Mouse (Mus musculus) limb, embryonic 14.5 days (tissue): ENCODE results near the gene Casc3. TPM values are rescaled to one million over a fixed set of nuclear protein-coding genes. Genes with fewer than 3 reads are reported as not detected.
A peak's percentile ranks its signal among the peaks of the same experiment; 100 is the strongest.

ENCODE experiments used
- ATAC-seq: fragments of 200-750 bp; cut with Nextera tagmentation; 2 replicates; pipeline ENCODE4 v1.8.0; 2017; ENCODE audit warnings: low read depth, moderate number of reproducible peaks, moderate TSS enrichment; ENCODE audit not compliant: low FRiP score
- DNase-seq: peaks from one replicate; pipeline ENCODE4 v3.0.0-alpha.2; 2015; ENCODE audit warnings: low spot score
- H3K27ac ChIP-seq: fragments of 300-500 bp; sonication (generic); replicated peaks from 2 replicates; pipeline ENCODE4 v1.5.1; 2014; ENCODE audit warnings: low read depth, mild to moderate bottlenecking, low read length, moderate library complexity, mixed read lengths
- H3K27me3 ChIP-seq: fragments of 300-500 bp; sonication (generic); 2 replicates; pipeline ENCODE4 v1.6.1; 2014; ENCODE audit warnings: low read length, mixed read lengths; ENCODE audit not compliant: control insufficient read depth, insufficient read depth
- H3K36me3 ChIP-seq: fragments of 300-500 bp; sonication (generic); 2 replicates; pipeline ENCODE4 v1.6.1; 2014; ENCODE audit warnings: mild to moderate bottlenecking, low read length, moderate library complexity, mixed read lengths; ENCODE audit not compliant: control insufficient read depth, insufficient read depth
- H3K4me1 ChIP-seq: fragments of 300-500 bp; sonication (generic); 2 replicates; pipeline ENCODE4 v1.6.1; 2014; ENCODE audit warnings: antibody characterized with exemption, low read length, mixed read lengths; ENCODE audit not compliant: control insufficient read depth, insufficient read depth
- H3K4me2 ChIP-seq: fragments of 300-500 bp; sonication (generic); replicated peaks from 2 replicates; pipeline ENCODE4 v1.6.1; 2014; ENCODE audit warnings: low read depth, mild to moderate bottlenecking, low read length, moderate library complexity; ENCODE audit not compliant: severe bottlenecking
- H3K4me3 ChIP-seq: fragments of 300-500 bp; sonication (generic); replicated peaks from 2 replicates; pipeline ENCODE4 v1.5.1; 2014; ENCODE audit warnings: low read length
- H3K9ac ChIP-seq: fragments of 300-500 bp; sonication (generic); 2 replicates; pipeline ENCODE4 v1.6.1; 2014; ENCODE audit warnings: mild to moderate bottlenecking, low read depth, low read length, moderate library complexity; ENCODE audit not compliant: severe bottlenecking
- H3K9me3 ChIP-seq: fragments of 300-500 bp; sonication (generic); 2 replicates; pipeline ENCODE4 v1.6.1; 2016; ENCODE audit warnings: low read length; ENCODE audit not compliant: control insufficient read depth
- POLR2A ChIP-seq: fragments of 200-500 bp; IDR thresholded peaks from 2 replicates; pipeline ENCODE4 v1.8.0; 2012; ENCODE audit warnings: inconsistent platforms, mild to moderate bottlenecking, moderate library complexity, borderline replicate concordance; ENCODE audit not compliant: insufficient read depth, insufficient read length; ENCODE audit errors: extremely low read depth
- WGBS: fragments of 180-500 bp; shearing (Covaris S2); extraction: QIAGEN DNeasy Blood & Tissue Kit; methylation state at CpG from one replicate; pipeline ENCODE4 v1.1.7; 2014; 5-methylcytosine and 5-hydroxymethylcytosine counted together
- polyA plus RNA-seq, 2 experiments: library from polyadenylated mRNA; depleted of rRNA in 1 of 2; stranded (reverse) in 1 of 2; unstranded in 1 of 2; fragments of >200 nt; fragmentation: Nextera tagmentation in 1 of 2; extraction: Ambion mirVana in 1 of 2; gene quantifications; 2 replicates each; pipeline versions ENCODE4 v1.2.1 to v1.2.3; 2012 to 2014

Casc3 gene
- polyA plus RNA-seq, 2 experiments = 34.1 to 52.4 TPM

DNA sequence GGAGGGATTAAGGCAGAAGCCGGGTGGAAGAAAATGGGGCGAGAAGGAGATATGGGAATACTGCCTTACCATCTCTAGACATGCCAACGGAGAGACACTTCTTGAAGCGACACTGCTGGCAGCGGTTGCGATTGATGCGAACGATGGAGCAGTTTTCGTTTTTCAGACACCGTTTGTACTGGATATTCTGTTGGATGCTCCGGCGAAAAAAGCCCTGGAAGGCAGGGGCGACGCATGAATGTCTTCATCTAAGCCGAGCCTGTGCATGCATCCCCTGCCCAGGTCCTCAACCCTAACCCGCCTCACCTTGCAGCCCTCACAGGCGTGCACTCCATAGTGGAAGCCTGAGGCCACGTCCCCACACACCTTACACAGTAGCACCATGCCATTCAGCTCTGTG is 33.6 kb upstream of the Casc3 start:
- DNase-seq (no peak), ATAC-seq (no peak)
- WGBS = 94% methylated on average over 18 of the region's 18 CpGs
- no peak for TF ChIP-seq POLR2A
- H3K4me1 ChIP-seq = peaks cover 53% of the 10 kb centered on the region
- peaks cover 40% of the 10 kb centered on the region for H3K36me3 ChIP-seq
- H3K27ac ChIP-seq = no peak overlapping the region
- no peak overlapping the region for H3K4me3 ChIP-seq
- no peaks in the 10 kb centered on the region for H3K27me3 ChIP-seq
- no peak overlapping the region for H3K4me2 ChIP-seq
- no peak overlapping the region for H3K9ac ChIP-seq
- no peaks in the 10 kb centered on the region for H3K9me3 ChIP-seq

DNA sequence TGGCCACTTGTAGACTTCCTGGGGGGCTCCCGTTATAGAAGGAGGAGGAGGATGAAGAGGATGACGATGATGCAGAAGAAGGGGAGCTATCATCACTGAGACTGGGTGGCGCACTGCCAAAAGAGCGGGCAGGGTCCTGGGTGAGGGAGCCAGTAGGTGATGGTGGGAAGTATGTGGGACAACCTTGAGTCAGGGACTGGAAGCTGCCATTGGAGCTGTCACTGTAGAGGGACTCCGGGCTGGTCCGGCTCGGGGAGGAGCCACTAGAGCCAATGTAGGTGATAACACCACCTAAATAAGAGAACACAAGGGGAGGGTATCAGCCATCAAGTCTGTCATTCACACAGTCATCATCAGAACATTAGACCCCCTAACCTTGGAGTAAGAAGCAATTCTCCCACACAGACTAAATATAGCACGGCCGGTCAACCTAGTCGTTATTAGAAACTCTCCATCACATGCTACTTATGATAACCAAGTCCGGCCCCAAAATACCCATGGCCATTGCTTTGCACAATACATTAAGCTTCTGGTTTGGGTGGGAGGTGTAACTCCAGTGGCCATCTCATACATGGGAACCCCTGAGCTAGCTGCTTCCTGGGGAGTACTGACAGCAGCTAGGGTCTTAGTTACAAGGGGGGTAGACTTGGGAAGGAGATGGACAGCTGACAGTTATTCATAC is 32.7 kb upstream of the Casc3 start:
- Histone ChIP-seq H3K4me2 (no peak overlapping the region), H3K27me3 (no peaks in the 10 kb centered on the region), H3K36me3 (peaks cover 32% of the 10 kb centered on the region), H3K27ac (no peak overlapping the region), H3K4me3 (no peak overlapping the region), H3K9ac (no peak overlapping the region), H3K9me3 (no peaks in the 10 kb centered on the region), H3K4me1 (peaks cover 56% of the 10 kb centered on the region)
- no peak for TF ChIP-seq POLR2A
- WGBS = 95% methylated on average over 11 of the region's 11 CpGs
- DNase-seq = no peak
- ATAC-seq = no peak

DNA sequence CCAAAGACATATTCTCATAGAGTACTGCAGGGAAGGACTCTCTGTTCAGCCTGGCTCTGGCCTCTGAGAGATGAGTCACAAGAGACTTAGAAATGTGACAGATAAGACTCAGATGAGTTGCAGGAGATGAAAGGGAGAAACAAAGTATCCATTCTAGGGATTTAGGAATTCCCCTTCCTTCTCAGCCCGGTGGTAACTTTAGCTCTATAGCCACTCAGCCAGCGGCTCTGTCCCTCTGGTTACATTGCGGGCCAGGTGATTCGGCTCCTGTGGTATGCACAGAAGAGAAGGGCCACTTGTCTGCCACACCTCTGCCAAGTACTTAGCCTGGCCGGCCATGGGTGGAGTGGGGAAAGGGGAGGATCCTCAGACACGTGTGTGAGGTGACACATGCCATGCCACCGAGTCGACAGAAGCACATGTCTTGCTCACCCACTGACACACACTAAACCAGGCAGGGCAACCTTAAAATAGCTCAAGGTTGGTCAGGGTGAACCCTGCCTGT is 32.0 kb upstream of the Casc3 start:
- H3K4me1 ChIP-seq = peaks cover 56% of the 10 kb centered on the region
- no peak overlapping the region for H3K4me3 ChIP-seq
- ATAC-seq (no peak), DNase-seq (no peak)
- no peak overlapping the region for H3K9ac ChIP-seq
- no peak for TF ChIP-seq POLR2A
- no peaks in the 10 kb centered on the region for H3K9me3 ChIP-seq
- H3K27me3 ChIP-seq = no peaks in the 10 kb centered on the region
- no peak overlapping the region for H3K27ac ChIP-seq
- H3K36me3 ChIP-seq = peaks cover 30% of the 10 kb centered on the region
- 49% methylated on average over 8 of the region's 8 CpGs for WGBS
- H3K4me2 ChIP-seq = no peak overlapping the region

DNA sequence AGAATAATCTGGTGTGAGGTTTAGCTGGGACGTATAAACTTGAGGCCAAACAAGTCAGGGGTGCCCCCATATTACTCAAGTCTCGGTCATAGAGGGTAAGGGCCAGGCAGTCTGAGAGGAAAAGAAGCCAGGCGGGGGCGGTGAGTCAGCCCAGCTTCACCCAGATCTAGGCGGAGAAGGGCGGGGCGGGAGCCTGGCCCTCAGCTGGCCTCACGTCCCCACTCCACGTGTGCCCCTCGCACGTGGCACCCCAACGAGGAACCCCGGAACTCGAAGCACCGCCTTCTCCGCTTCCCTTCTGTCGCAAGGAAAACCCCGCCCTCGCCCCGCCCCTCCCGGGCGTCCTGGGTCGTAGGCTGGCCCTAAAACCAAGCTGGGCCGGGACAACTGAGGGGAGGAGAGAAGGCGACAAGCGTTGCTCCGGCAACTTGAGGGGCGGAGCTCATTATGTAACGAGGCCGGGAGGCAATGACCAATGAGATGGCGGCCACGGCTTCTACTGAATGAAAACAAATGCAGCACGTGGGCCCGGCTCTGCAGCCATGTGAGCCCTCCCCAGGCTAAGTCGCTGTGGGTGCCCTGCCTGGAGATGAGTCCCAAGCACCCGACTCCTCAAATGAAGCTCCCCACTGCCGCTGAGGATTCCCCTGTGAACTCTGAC is 30.9 kb upstream of the Casc3 start:
- H3K27me3 ChIP-seq = no peaks in the 10 kb centered on the region
- under 1% methylated on average over 34 of the region's 37 CpGs for WGBS
- peak; percentile 86 for ATAC-seq
- peaks cover 49% of the 10 kb centered on the region for H3K4me1 ChIP-seq
- DNase-seq = peak; percentile 97
- H3K4me2 ChIP-seq = peak overlapping the region; percentile 84
- H3K4me3 ChIP-seq = peak overlapping the region; percentile 34
- H3K36me3 ChIP-seq = peaks cover 19% of the 10 kb centered on the region
- TF ChIP-seq POLR2A = no peak
- H3K9ac ChIP-seq = 0 out of 2 replicates have a peak overlapping the region, but pooled peaks have one; percentile 21
- no peaks in the 10 kb centered on the region for H3K9me3 ChIP-seq
- H3K27ac ChIP-seq = 0 out of 2 replicates have a peak overlapping the region, but pooled peaks have one; percentile 28

DNA sequence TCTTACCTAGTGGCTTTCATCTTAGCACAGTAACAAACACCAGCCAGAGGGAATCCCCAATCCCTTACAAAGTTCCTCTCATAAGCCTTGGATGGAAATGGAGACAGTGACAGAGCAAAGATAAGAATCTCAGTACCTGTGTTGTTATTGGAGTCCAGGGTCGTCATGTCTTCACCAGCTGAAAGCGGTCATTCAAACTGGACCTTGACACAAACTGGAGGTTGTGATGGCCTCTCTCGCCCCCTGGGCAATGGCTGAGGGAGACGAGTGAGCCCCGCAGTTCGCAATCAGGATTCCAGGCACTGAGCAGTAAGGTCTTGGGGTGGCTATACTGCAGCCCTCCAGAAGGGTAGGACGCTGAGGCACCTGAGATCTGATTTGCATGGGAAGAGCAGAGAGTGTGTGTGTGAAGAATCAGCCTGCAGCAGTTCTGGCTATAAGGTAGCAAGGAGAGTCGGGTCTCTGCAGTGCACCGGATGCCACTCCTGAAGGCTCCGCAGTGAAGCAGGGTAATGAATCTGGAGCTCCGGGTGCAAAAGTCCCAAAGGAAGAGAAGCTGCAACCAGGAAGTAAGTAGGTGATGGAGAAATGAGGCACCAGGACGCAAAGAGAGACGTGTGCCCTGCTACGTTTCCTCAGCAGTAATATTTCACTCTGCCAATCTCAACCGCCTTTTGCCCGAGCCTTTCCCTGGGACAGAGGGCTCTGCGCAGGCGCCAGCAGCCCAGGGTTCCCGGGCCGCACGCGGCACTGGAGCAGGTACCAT is 29.9 kb upstream of the Casc3 start, which contains the start of gene Nr1d1:
TSS of gene Nr1d1 (minus strand) at position 752 of the 766 bp plus-strand sequence.
- H3K4me1 ChIP-seq = peaks cover 49% of the 10 kb centered on the region
- no peak for ATAC-seq
- DNase-seq = no peak

More for the DNA sequence above, 29.9 kb upstream of the Casc3 start, which contains the start of gene Nr1d1:
- Histone ChIP-seq H3K9ac (peak within 1 kb of the TSS; percentile 26), H3K27me3 (no peaks in the 10 kb centered on the region), H3K36me3 (peaks cover 9% of the 10 kb centered on the region), H3K4me3 (peak within 1 kb of the TSS; percentile 34), H3K27ac (peak within 1 kb of the TSS; percentile 76), H3K4me2 (peak within 1 kb of the TSS; percentile 84), H3K9me3 (no peaks in the 10 kb centered on the region)
- no peak for TF ChIP-seq POLR2A
- WGBS = 2% methylated on average over 22 of the region's 22 CpGs
